Mouse (Mus musculus) heart, embryonic 13.5 days (tissue): Measurements from ENCODE around the gene Fthl17f. TPM values are rescaled to one million over a fixed set of nuclear protein-coding genes. Genes with fewer than 3 reads are reported as not detected.
"Not testable (repeated sequence)": the region's sequence is repeated elsewhere in the genome, so short reads cannot be mapped to it uniquely, and the experiment has no call there.

Source experiments
- ATAC-seq: fragments of 200-750 bp; cut with Nextera tagmentation; 2 replicates; pipeline ENCODE4 v1.8.0; 2017; ENCODE audit warnings: moderate TSS enrichment; ENCODE audit not compliant: insufficient number of reproducible peaks, low FRiP score, low TSS enrichment; ENCODE audit errors: extremely low read depth
- H3K27ac ChIP-seq: fragments of 300-500 bp; sonication (generic); replicated peaks from 2 replicates; pipeline ENCODE4 v1.5.1; 2015; ENCODE audit warnings: moderate library complexity, mild to moderate bottlenecking, inconsistent platforms
- H3K27me3 ChIP-seq: fragments of 300-500 bp; sonication (generic); replicated peaks from 2 replicates; pipeline ENCODE4 v1.6.1; 2015; ENCODE audit warnings: mild to moderate bottlenecking, inconsistent platforms
- H3K36me3 ChIP-seq: fragments of 300-500 bp; sonication (generic); 2 replicates; pipeline ENCODE4 v1.6.1; 2015; ENCODE audit warnings: mild to moderate bottlenecking, inconsistent platforms
- H3K4me1 ChIP-seq: fragments of 300-500 bp; sonication (generic); 2 replicates; pipeline ENCODE4 v1.6.1; 2015; ENCODE audit warnings: inconsistent platforms
- H3K4me2 ChIP-seq: fragments of 300-500 bp; sonication (generic); 2 replicates; pipeline ENCODE4 v1.6.1; 2015; ENCODE audit warnings: inconsistent platforms, mild to moderate bottlenecking, moderate library complexity
- H3K4me3 ChIP-seq: fragments of 300-500 bp; sonication (generic); 2 replicates; pipeline ENCODE4 v1.5.1; 2015; ENCODE audit warnings: moderate library complexity, mild to moderate bottlenecking, inconsistent platforms
- H3K9ac ChIP-seq: fragments of 300-500 bp; sonication (generic); 2 replicates; pipeline ENCODE4 v1.6.1; 2015; ENCODE audit warnings: inconsistent platforms, mild to moderate bottlenecking, moderate library complexity
- H3K9me3 ChIP-seq: fragments of 300-500 bp; sonication (generic); 2 replicates; pipeline ENCODE4 v1.6.1; 2016; ENCODE audit warnings: inconsistent platforms
- WGBS: fragments of 180-500 bp; shearing (Covaris S2); methylation state at CpG from one replicate; pipeline ENCODE4 v1.1.7; 2015; ENCODE audit warnings: mixed read lengths; 5-methylcytosine and 5-hydroxymethylcytosine counted together
- polyA plus RNA-seq: library from polyadenylated mRNA; unstranded; fragments of >200 nt; fragmentation: Nextera tagmentation; extraction: Ambion mirVana; gene quantifications from 2 replicates; pipeline ENCODE4 v1.2.1, GENCODE M21; 2015

Gene Fthl17f
- polyA plus RNA-seq, result not detected in 2 replicates

DNA sequence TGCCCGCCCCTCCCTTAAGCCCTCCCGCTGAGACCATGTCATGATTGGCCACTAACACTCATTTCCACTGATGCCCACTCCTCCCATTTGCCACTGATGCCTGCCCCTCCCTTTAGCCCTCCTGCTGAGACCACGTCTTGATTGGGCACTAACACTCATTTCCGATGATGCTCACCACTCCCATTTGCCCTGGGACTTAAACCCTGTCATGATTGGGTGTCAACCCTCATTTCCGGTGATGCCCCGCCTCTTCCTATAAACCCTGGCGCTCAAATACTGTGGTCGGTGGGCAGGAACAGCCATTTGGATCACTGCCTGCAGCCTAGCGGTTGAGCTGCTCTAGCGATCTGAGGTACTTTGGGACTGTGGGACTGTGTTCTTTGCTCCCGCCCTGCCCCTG is at the start of gene Fthl17f:
TSS of gene Fthl17f (plus strand) at position 301 of the 400 bp plus-strand sequence.
- ATAC-seq, H3K36me3 ChIP-seq: not testable (repeated sequence)

DNA sequence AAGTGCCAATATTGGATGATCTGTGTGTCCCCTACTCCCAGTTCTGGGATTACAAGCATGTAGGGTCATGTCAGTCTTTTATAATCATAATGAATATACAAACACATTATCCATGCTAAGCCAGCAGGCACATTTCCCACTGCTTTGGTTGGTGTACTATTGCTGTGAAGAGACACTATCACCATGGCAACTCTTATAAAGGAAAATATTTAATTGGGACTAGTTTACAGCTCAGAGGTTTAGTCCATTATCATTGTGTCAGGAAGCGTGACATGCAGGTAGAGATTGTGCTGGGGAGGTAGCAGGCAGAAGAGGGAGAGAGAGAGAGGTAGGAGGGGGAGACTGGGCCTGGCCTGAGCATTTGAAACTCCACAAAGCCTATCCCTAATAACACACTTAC is 46.7 kb upstream of the Fthl17f start:
- H3K27me3 ChIP-seq, result no peaks in the 10 kb centered on the region
- no peak overlapping the region for H3K27ac ChIP-seq
- WGBS, result 77% methylated on average over 1 of the region's 1 CpGs
- H3K4me3 ChIP-seq, result no peak overlapping the region
- no peaks in the 10 kb centered on the region for H3K4me1 ChIP-seq
- no peak for ATAC-seq
- H3K36me3 ChIP-seq, result no peaks in the 10 kb centered on the region
- no peak overlapping the region for H3K4me2 ChIP-seq
- no peak overlapping the region for H3K9ac ChIP-seq
- no peaks in the 10 kb centered on the region for H3K9me3 ChIP-seq

More for the DNA sequence above, at the start of gene Fthl17f:
- not testable (repeated sequence) for H3K9ac ChIP-seq, H3K27me3 ChIP-seq, H3K9me3 ChIP-seq, H3K4me3 ChIP-seq, H3K4me1 ChIP-seq, H3K27ac ChIP-seq, H3K4me2 ChIP-seq
- 84% methylated on average over 11 of the region's 11 CpGs for WGBS

DNA sequence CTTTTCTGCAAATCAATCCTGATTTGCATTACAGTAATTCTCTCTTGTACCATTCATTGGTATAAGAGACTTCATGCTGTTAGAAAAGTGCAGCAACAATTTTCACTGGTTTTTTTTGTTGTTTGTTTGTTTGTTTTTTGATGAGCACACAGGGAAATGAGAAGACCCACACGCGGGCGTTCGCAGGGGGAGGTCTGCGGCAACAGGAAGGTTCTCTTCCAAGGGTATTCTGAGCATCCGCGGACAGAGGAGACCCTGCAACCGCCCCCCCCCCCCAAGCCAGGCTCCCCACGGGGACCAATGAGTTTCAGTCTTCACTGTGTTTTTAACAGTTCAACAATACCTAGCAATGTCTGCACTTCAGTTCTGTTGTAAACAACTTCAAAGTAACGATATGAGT is 43.3 kb upstream of the Fthl17f start:
- no peak for ATAC-seq
- Histone ChIP-seq H3K4me3 (no peak overlapping the region), H3K4me1 (no peaks in the 10 kb centered on the region), H3K36me3 (no peaks in the 10 kb centered on the region), H3K27me3 (no peaks in the 10 kb centered on the region), H3K9me3 (no peaks in the 10 kb centered on the region), H3K27ac (no peak overlapping the region), H3K4me2 (no peak overlapping the region), H3K9ac (no peak overlapping the region)
- 50% methylated on average over 10 of the region's 10 CpGs for WGBS

DNA sequence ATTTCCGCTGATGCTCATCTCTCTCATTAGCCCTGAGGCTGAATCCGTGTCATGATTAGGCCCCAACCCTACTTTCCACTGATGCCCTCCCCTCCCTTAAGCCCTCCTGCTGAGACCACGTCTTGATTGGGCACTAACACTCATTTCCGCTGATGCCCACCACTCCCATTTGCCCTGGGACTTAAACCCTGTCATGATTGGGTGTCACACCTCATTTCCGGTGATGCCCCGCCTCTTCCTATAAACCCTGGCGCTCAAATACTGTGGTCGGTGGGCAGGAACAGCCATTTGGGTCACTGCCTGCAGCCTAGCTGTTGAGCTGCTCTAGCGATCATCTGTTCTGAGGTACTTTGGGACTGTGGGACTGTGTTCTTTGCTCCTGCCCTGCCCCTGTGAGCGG is 29.6 kb upstream of the Fthl17f start, which contains the start of gene Fthl17e:
TSS of gene Fthl17e (plus strand) at position 301 of the 400 bp plus-strand sequence.
- 89% methylated on average over 1 of the region's 10 CpGs for WGBS
- not testable (repeated sequence) for H3K4me3 ChIP-seq, H3K27me3 ChIP-seq, H3K4me1 ChIP-seq, H3K4me2 ChIP-seq, H3K27ac ChIP-seq, H3K9me3 ChIP-seq, H3K36me3 ChIP-seq, H3K9ac ChIP-seq, ATAC-seq

DNA sequence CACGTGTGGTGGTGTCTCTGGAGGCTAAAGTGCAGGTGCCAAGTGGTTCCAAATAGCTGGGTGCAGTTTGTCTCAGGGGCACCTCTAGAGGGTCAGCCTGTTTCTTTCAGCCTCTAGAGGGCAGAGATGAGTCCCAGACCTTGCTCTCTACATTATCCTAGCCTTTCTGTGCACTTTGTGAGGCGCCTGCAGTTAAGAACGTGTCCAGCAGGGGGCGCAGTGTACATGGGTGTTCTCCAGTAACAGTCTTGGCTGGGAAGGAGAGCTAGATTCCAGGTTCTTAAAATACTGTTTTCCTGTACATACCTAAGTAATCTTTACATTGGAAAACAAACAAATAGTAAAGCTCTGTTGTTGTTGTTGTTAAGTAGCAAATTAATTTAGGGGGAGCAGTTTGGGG is 21.2 kb upstream of the Fthl17f start:
- H3K36me3 ChIP-seq, H3K27ac ChIP-seq, H3K4me3 ChIP-seq, H3K4me1 ChIP-seq, ATAC-seq, H3K9ac ChIP-seq, H3K4me2 ChIP-seq, H3K27me3 ChIP-seq, H3K9me3 ChIP-seq: not testable (repeated sequence)
- whole genome bisulfite sequencing, result 23% methylated on average over 3 of the region's 4 CpGs

DNA sequence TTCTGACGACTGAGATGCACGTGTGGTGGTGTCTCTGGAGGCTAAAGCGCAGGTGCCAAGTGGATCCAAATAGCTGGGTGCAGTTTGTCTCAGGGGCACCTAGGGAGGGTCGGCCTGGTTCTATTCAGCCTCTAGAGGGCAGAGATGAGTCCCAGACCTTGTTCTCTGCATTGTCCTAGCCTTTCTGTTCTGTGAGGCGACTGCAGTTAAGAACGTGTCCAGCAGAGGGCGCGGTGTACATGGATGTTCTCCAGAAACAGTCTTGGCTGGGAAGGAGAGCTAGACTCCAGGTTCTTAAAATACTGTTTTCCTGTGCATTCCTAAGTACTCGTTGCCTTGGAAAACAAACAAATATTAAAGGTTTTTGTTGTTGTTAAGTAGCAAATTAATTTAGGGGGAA is 1.9 kb upstream of the Fthl17f start:
- not testable (repeated sequence) for H3K36me3 ChIP-seq, H3K4me1 ChIP-seq, H3K4me2 ChIP-seq, H3K9me3 ChIP-seq, H3K27me3 ChIP-seq, H3K4me3 ChIP-seq, H3K9ac ChIP-seq, ATAC-seq, H3K27ac ChIP-seq
- 15% methylated on average over 7 of the region's 9 CpGs for WGBS

DNA sequence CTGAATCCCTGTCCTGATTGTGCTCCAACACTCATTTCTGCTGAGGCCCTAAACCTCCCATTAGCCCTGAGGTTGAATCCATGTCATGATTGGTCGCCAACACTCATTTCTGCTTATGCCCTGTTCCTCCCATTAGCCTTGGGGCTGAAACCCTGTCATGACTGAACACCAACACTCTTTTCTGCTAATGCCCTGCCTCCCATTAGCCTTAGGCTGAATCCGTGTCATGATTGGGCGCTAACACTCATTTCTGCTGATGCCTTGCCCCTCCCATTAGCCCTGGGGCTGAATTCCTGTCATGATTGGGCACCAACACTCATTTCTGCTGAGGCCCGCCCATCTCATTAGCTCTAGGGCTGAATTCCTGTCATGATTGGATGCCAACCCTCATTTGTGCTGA is 714 bp upstream of the Fthl17f start:
- Histone ChIP-seq H3K9me3 (0 out of 2 replicates have a peak, but pooled peaks cover 3% of the 10 kb centered on the region), H3K4me1 (no peaks in the 10 kb centered on the region), H3K36me3 (no peaks in the 10 kb centered on the region), H3K4me3 (no peak overlapping the region), H3K4me2 (no peak overlapping the region), H3K9ac (no peak overlapping the region), H3K27me3 (no peaks in the 10 kb centered on the region), H3K27ac (no peak overlapping the region)
- WGBS, result 81% methylated on average over 4 of the region's 4 CpGs
- ATAC-seq, result no peak

DNA sequence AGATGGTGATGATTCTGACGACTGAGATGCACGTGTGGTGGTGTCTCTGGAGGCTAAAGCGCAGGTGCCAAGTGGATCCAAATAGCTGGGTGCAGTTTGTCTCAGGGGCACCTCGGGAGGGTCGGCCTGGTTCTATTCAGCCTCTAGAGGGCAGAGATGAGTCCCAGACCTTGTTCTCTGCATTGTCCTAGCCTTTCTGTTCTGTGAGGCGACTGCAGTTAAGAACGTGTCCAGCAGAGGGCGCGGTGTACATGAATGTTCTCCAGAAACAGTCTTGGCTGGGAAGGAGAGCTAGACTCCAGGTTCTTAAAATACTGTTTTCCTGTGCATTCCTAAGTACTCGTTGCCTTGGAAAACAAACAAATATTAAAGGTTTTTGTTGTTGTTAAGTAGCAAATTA is 14.9 kb downstream of the Fthl17f start:
- not testable (repeated sequence) for ATAC-seq, H3K27me3 ChIP-seq, H3K4me2 ChIP-seq, H3K9me3 ChIP-seq, H3K9ac ChIP-seq, H3K27ac ChIP-seq, H3K4me3 ChIP-seq, H3K4me1 ChIP-seq, H3K36me3 ChIP-seq
- 5% methylated on average over 7 of the region's 10 CpGs for WGBS

DNA sequence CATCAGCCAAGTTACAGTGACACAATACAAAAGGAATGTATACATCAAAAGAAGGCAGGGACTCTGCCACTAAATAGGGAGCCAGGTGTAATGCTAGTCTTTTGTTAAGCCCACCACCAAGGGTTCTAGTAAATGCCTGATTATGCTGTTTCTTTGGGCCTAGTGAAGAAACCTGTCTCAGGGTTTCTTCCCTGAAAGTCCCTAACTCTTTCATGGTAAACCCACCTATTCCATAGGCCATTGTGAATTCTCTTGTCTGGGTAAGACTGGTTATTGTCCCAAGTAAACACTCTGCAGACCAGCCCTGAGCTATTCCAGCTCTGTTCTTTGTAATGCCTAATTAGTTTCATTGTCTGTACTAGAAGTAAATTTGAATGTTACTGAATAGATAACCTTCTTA is 32.3 kb downstream of the Fthl17f start:
- H3K9me3 ChIP-seq, ATAC-seq, H3K27me3 ChIP-seq, H3K9ac ChIP-seq, H3K27ac ChIP-seq, H3K36me3 ChIP-seq, H3K4me3 ChIP-seq, H3K4me1 ChIP-seq, H3K4me2 ChIP-seq: not testable (repeated sequence)

DNA sequence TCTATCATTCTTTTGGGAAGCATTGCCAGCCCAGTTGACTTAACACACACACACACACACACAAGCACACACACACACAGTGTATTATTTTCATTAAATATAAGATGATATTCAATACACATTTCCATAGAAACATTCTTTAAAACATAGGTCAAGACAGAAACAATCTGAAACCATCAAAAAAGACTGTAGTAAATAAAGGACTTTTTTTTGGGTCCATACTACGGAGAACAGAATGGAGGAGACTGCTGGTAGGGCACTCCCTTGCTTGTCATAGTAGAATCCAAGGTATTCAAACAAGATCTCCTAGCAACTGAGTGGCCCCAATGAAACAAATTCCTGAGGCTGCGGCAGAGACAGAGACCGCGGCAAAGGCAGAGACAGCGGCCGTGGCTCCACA is 41.4 kb downstream of the Fthl17f start, which contains the start of gene 4930402K13Rik:
TSS of gene 4930402K13Rik (plus strand) at position 301 of the 400 bp plus-strand sequence.
- no peak within 1 kb of the TSS for H3K27ac ChIP-seq

DNA sequence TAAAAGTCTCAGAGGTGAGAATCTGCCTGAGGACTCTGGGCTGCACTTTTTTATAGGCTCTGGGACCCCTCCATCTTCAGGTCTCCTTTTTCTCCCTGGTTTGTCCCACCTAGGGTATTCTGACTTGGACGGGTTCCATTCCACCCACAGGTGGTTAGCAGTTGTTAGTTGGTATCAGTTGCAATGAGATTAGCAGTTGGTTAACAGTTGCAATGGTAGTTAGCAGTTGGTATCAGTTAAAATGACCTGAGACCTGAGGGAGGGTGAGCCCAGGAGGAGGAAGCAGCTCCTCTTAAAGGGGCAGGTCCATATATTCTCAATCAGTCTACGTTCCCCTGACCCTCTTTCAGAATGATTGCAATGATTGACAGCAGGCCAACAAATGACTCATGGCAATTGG is 47.6 kb downstream of the Fthl17f start:
- Histone ChIP-seq H3K27me3 (no peaks in the 10 kb centered on the region), H3K9ac (no peak overlapping the region), H3K4me3 (no peak overlapping the region), H3K4me1 (no peaks in the 10 kb centered on the region), H3K9me3 (no peaks in the 10 kb centered on the region), H3K4me2 (no peak overlapping the region), H3K36me3 (no peaks in the 10 kb centered on the region), H3K27ac (no peak overlapping the region)
- no peak for ATAC-seq
- WGBS, result 33% methylated on average over 2 of the region's 2 CpGs

More for the DNA sequence above, 41.4 kb downstream of the Fthl17f start, which contains the start of gene 4930402K13Rik:
- Histone ChIP-seq H3K4me1 (no peaks in the 10 kb centered on the region), H3K4me2 (no peak within 1 kb of the TSS), H3K9ac (no peak within 1 kb of the TSS), H3K36me3 (no peaks in the 10 kb centered on the region), H3K4me3 (no peak within 1 kb of the TSS), H3K9me3 (no peaks in the 10 kb centered on the region), H3K27me3 (no peaks in the 10 kb centered on the region)
- 92% methylated on average over 6 of the region's 6 CpGs for WGBS
- no peak for ATAC-seq
